Mouse (Mus musculus): ENCODE data around the gene Bace1. TPM values are rescaled to one million over a fixed set of nuclear protein-coding genes. Genes with fewer than 3 reads are reported as not detected.

Gene Bace1
- total RNA-seq, 2 experiments from 2014 or later, result 38.3 to 41.3 TPM

DNA sequence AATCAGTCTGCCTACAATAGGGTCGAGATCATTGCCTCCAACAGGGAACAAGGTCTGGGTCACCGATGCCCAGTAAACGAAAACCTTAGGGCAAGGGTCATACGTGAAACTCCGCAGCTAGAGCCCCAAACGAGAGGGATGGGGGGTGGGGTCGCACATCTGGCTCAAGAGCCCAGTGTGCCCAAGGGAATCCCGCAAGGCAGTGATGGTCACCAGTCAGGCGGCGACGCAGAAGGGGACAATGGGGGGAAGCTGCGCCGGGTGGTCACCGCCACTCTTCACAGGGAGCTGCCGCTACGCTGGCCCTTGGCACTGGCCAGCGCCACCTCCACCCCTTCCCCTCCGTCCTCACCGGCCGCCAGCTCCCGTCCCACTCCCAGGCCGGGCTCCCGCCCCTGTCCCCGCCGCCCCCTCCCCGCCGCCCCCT is 67.4 kb downstream of the Bace1 start:
- DNase-seq, result peak; percentile 56

DNA sequence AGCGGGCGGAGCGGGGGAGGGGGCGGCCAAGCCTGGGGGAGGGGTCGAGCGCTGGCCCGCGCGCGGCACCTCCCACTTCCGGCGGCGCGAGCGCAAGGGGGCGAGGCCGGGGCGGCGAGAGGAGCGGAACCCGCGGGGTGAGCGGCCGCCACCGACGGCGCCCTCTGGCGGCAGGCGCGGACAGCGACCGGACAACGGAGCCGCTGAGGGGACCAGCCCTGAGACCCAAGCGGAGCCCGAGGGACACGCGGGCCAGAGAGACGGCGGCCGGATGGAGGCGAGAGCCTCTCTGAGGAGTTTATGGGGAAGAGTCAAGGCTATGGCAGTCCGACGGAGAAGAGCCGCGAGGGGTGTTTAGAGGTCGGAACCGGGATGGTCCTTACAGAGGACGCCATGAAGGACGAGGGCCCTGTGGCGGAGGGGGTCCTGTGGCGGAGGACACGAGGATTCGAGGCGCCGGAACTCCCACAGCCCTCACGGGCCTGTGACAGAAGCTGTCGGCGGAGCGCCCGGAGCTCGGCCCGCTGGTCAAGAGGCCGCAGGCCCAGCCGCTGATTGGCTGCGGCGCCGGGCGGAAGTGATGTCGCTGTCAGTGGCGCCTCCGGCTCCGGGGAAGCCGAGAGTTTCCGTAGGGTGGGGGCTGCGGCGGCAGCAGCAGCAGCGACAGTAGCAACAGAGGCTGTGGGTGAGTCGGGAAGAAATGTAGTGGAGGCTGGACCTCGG is 68.1 kb downstream of the Bace1 start, which contains the start of the genes Pcsk7 and Rnf214:
Gene Pcsk7, plus strand, starts transcription at position 143 of the 723 bp plus-strand sequence.
Gene Rnf214, minus strand, starts transcription at position 557 of the 723 bp plus-strand sequence.
- DNase-seq, result peak; percentile 95

DNA sequence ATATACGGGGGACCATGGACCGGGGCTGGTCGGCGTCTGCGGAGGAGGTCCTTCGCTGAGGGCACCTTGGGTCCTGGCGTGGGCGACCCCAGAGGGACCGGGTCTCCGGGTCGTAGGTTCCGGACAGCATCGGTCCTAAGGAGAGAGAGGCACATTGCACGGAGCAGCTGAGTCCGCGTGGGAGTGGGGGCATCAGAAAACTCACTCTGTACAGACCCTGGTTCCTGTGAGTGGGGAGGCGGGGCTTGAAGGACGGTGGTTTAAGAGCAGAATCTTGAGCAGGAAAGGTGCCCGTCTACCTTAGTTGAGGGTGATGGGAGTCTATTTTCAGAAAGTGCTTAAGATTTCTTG is 68.7 kb downstream of the Bace1 start:
- DNase-seq, result no peak

DNA sequence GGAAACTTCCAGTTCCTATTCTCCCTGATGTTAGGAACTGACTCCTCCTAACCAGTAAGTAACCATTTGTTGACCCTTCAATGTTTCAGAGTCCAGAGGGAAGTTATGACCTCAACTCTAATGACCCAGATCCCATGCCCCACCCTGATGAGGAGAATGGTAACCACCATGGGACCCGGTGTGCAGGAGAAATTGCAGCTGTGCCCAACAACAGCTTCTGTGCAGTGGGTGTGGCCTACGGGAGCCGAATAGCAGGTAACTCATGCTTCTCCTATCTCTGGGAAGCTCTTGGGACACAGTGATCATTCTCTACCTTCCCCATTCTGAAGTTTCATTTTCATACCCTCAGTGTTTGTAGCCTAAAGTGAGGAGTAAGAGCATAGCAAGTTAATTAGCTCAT is 72.6 kb downstream of the Bace1 start:
- no peak for DNase-seq

GRCm38 (mm10) chr9:45911673-45912072 is 73.3 kb downstream of the Bace1 start:
- peak; percentile 73 for DNase-seq

Other genes starting within 250 kb of the Bace1 start
- 10 to 100 TPM; 13.9 to 15.7 TPM for gene Cep164, start 9.9 kb upstream of the Bace1 start, total RNA-seq (2021)
- 10 to 100 TPM; 20.6 to 25.2 TPM for gene Pcsk7, start 67.9 kb downstream of the Bace1 start, total RNA-seq (2021)
- 10 to 100 TPM; 36.3 to 39.4 TPM for gene Rnf214, start 68.3 kb downstream of the Bace1 start, total RNA-seq (2021)
- gene Tagln, start 97.5 kb downstream of the Bace1 start, total RNA-seq (2021), result 100 to 1,000 TPM; 111 to 124 TPM
- 10 to 100 TPM; 57.1 to 67.0 TPM for gene Sidt2, start 116.7 kb downstream of the Bace1 start, total RNA-seq (2021)
- gene Pafah1b2, start 174.1 kb downstream of the Bace1 start, total RNA-seq (2021), result 100 to 1,000 TPM; 104 TPM
- gene Sik3, start 174.2 kb downstream of the Bace1 start, total RNA-seq (2021), result 10 to 100 TPM; 64.6 to 66.9 TPM